Mouse (Mus musculus): Measurements from ENCODE around the gene Fam161b. TPM values are rescaled to one million over a fixed set of nuclear protein-coding genes. Genes with fewer than 3 reads are reported as not detected.

Gene Fam161b
- 0.61 and 0.94 TPM in 2 replicates for polyA plus RNA-seq (2011; ENCODE audit: insufficient read length, low read depth, missing spikeins)

DNA sequence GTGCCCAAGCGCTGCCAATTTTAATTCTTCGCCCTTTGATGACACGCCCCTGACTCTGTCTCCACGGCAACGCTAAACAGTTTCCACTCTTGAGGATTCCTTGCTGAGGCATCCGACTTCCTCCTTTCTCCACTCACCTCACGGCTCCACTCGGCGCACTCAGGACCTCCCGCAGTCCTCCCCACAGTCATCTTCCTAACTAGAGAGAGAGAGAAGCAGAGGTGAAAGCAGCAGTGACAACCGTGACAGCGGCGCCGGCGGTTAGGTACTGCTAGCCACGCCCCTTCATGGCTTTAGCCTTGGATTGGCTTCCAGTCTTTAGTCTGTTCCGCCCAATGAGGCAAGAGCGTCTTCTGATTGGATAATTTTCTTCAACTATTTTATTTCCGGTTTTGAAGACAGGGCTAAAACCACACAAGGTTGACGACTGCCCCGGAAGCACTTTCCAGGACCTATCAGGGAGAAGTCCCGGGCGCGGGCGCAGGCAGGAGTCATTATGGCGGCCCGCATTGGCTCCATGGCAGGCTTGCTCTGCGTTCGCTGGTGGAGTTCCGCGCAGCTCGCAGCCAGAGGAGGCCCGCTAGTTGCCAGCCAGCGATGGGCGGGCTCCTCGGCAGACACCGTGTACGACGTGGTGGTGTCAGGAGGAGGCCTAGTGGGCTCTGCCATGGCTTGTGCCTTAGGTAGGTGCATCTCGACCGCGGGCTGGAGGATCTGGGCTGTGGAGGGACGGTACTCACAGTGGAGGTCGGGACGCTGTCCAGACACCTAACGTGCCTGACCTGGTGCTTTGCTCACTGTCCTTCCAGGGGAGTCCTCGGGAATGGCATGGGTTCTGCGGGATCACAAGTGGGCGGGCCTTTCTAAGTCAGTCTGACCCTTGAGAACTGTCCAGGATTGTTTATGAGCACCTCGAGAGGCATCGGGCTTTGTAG, at the start of gene Fam161b, which contains the start of gene Coq6:
Gene Fam161b (minus strand): TSS at position 279 of the 935 bp plus-strand sequence.
Gene Coq6 (plus strand): TSS at position 103 of the 935 bp plus-strand sequence.
- peak within 1 kb of the TSS; percentile 99 for H3K4me3 ChIP-seq (ENCODE audit: insufficient read depth, low read length)
- no peak within 1 kb of the TSS for H3K27ac ChIP-seq (ENCODE audit: insufficient read depth, low read length)
- TF ChIP-seq CTCF (IDR thresholded peaks at IDR 0.05; ENCODE audit: borderline replicate concordance, insufficient read depth, low read length) = no peak
- TF ChIP-seq POLR2A (IDR thresholded peaks at IDR 0.05; ENCODE audit: low read depth, low read length) = no peak; the same call in 1 of the 2 replicates
- peaks cover 3% of the 10 kb centered on the region; the same call in 1 of the 2 replicates for H3K4me1 ChIP-seq (ENCODE audit: control insufficient read depth, insufficient read depth, low read length)

DNA sequence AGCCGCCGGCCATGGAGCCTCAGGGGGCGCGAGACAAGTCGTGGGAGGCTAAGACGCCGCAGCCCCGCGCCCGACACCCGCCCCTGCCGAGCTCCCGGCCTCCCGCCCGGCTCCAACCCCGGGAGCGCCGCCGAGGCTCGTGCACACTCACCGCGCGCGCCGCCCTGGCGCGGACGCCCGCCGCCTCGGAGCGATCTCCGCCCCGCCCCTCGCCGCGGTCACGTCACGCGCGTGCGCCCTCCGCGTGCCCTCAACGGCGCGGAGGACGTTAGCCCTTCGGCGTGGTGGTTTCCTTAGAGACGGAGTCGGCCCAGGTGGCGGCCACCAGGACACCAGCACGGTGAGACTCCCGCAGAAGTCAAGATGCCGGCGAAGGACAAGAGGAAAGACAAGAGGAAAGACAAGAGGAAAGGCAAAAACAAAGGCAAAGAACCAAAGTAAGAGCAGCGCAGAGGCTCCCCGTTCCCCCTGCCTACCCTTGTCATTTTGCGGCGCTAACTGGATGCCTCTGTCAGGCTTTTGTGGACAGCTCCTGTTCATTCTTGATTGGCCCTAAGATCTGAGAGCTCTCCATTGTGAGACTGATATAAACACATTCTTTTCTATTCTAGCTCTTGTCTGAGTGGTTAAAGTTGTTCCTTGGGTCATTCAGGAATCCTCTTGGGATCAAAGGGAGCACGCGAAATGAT, 47.3 kb upstream of the Fam161b start, which contains the start of the genes Entpd5 and Bbof1:
Gene Entpd5 (minus strand): TSS at position 211 of the 689 bp plus-strand sequence.
Gene Bbof1 (plus strand): TSS at position 253 of the 689 bp plus-strand sequence.
- H3K4me1 ChIP-seq (ENCODE audit: control insufficient read depth, insufficient read depth, low read length) = no peaks in the 10 kb centered on the region; the same call in 1 of the 2 replicates
- H3K4me3 ChIP-seq (ENCODE audit: insufficient read depth, low read length) = peak within 1 kb of the TSS; percentile 70
- no peak for TF ChIP-seq CTCF (IDR thresholded peaks at IDR 0.05; ENCODE audit: borderline replicate concordance, insufficient read depth, low read length)
- peak; percentile 67 for TF ChIP-seq POLR2A (IDR thresholded peaks at IDR 0.05; ENCODE audit: low read depth, low read length)
- H3K27ac ChIP-seq (ENCODE audit: insufficient read depth, low read length) = no peak within 1 kb of the TSS

- Histone ChIP-seq H3K27ac (ENCODE audit: insufficient read depth, low read length) (no peak overlapping the region), H3K4me3 (ENCODE audit: insufficient read depth, low read length) (peak overlapping the region; percentile 70), H3K4me1 (ENCODE audit: control insufficient read depth, insufficient read depth, low read length) (no peaks in the 10 kb centered on the region; the same call in 1 of the 2 replicates)
- TF ChIP-seq POLR2A (IDR thresholded peaks at IDR 0.05; ENCODE audit: low read depth, low read length) = no peak
- TF ChIP-seq CTCF (IDR thresholded peaks at IDR 0.05; ENCODE audit: borderline replicate concordance, insufficient read depth, low read length) = no peak
These were observed 46.5 kb upstream of the Fam161b start for GRCm38 (mm10) chr12:84407874-84408818.

GRCm38 (mm10) chr12:84407259-84407658, 45.6 kb upstream of the Fam161b start:
- Histone ChIP-seq H3K4me3 (ENCODE audit: insufficient read depth, low read length) (no peak overlapping the region), H3K4me1 (ENCODE audit: control insufficient read depth, insufficient read depth, low read length) (no peaks in the 10 kb centered on the region; the same call in 1 of the 2 replicates), H3K27ac (ENCODE audit: insufficient read depth, low read length) (no peak overlapping the region)
- TF ChIP-seq CTCF (IDR thresholded peaks at IDR 0.05; ENCODE audit: borderline replicate concordance, insufficient read depth, low read length) (no peak), POLR2A (IDR thresholded peaks at IDR 0.05; ENCODE audit: low read depth, low read length) (no peak)

DNA sequence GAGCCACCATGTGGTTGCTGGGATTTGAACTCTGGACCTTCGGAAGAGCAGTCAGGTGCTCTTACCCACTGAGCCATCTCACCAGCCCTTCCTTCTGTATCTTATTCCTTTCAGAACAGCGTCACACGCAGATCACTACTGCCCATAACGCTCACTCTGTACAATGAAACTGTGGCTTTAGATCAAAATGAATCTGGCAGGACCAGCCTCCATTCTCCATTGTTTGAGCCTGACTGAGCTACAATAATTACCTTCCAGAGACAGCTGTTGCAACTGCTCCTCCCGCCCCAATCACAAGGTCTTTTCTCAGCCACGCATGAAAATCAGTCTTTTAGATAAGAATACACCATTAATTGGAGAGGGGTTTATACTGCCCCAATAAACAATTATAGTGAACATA, 42.9 kb upstream of the Fam161b start:
- no peak overlapping the region for H3K27ac ChIP-seq (ENCODE audit: insufficient read depth, low read length)
- peaks cover 4% of the 10 kb centered on the region for H3K4me1 ChIP-seq (ENCODE audit: control insufficient read depth, insufficient read depth, low read length)
- H3K4me3 ChIP-seq (ENCODE audit: insufficient read depth, low read length) = no peak overlapping the region
- TF ChIP-seq CTCF (IDR thresholded peaks at IDR 0.05; ENCODE audit: borderline replicate concordance, insufficient read depth, low read length) (no peak), POLR2A (IDR thresholded peaks at IDR 0.05; ENCODE audit: low read depth, low read length) (no peak)

GRCm38 (mm10) chr12:84402923-84403322, 41.3 kb upstream of the Fam161b start:
- H3K4me1 ChIP-seq (ENCODE audit: control insufficient read depth, insufficient read depth, low read length) = peaks cover 4% of the 10 kb centered on the region; the same call in 1 of the 2 replicates
- TF ChIP-seq CTCF (IDR thresholded peaks at IDR 0.05; ENCODE audit: borderline replicate concordance, insufficient read depth, low read length) = no peak
- no peak for TF ChIP-seq POLR2A (IDR thresholded peaks at IDR 0.05; ENCODE audit: low read depth, low read length)
- H3K4me3 ChIP-seq (ENCODE audit: insufficient read depth, low read length) = no peak overlapping the region
- H3K27ac ChIP-seq (ENCODE audit: insufficient read depth, low read length) = no peak overlapping the region

DNA sequence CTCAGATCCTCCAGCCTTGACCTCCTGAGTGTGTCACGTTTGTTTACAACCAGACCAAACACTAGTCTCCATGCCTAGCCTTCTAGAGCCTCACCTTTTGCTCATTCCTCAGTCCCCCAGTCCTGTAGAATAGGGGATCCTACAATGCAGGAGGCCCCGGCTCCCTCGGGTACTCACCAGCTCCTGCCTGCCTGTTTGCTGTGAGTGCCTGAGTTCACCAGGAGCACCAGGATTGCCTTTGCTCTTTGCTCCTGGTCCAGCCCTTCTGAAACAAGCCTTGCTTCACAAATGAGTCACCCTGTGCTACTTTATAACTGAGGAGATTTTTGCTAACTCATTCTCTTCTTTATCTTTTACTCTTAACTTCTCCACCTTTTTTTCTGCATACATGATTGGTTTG, 39.0 kb upstream of the Fam161b start:
- no peak for TF ChIP-seq CTCF (IDR thresholded peaks at IDR 0.05; ENCODE audit: borderline replicate concordance, insufficient read depth, low read length)
- no peak for TF ChIP-seq POLR2A (IDR thresholded peaks at IDR 0.05; ENCODE audit: low read depth, low read length)
- Histone ChIP-seq H3K4me3 (ENCODE audit: insufficient read depth, low read length) (no peak overlapping the region), H3K27ac (ENCODE audit: insufficient read depth, low read length) (no peak overlapping the region), H3K4me1 (ENCODE audit: control insufficient read depth, insufficient read depth, low read length) (peaks cover 4% of the 10 kb centered on the region; the same call in 1 of the 2 replicates)

DNA sequence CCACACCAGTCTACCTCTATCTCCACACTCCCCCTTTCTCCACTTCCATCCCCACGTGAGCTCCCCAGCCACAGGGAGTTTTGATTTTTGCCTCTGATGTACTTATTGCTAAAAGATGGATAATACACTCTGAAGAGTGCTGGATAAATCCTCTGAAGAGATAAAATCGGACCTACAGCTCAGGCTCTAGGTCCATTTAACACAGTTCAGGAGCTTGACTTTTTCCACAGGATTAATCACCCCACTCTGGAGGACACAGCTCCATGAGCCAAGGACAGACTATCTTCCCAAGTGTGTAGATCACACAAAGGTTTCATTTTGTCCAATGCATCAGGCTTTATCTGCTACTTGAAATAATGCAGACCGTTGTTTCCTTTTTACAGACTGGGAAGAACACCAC, 38.4 kb upstream of the Fam161b start:
- Histone ChIP-seq H3K27ac (ENCODE audit: insufficient read depth, low read length) (no peak overlapping the region), H3K4me1 (ENCODE audit: control insufficient read depth, insufficient read depth, low read length) (peaks cover 4% of the 10 kb centered on the region; the same call in 1 of the 2 replicates), H3K4me3 (ENCODE audit: insufficient read depth, low read length) (no peak overlapping the region)
- no peak for TF ChIP-seq CTCF (IDR thresholded peaks at IDR 0.05; ENCODE audit: borderline replicate concordance, insufficient read depth, low read length)
- no peak for TF ChIP-seq POLR2A (IDR thresholded peaks at IDR 0.05; ENCODE audit: low read depth, low read length)
